Mouse (Mus musculus): Measurements from ENCODE around the gene Tbxa2r.

Tbxa2r gene

GRCm38 (mm10) chr10:81305663-81306062 lies 22.9 kb upstream of the Tbxa2r start:
- POLR2A ChIA-PET = interaction anchor here (0.7 to 8.6 kb wide), 26 partner anchors 8 to 201 kb away, joined by 3 to 79 read pairs (median 5); partner anchors contain the start of genes Pip5k1c (in 4 of the 4), Cactin (in 3 of the 4) and Tjp3 (in 2 of the 4)
- CTCF ChIA-PET = interaction anchor here (0.7 to 8.6 kb wide), 58 partner anchors 8 to 882 kb away, joined by 3 to 263 read pairs (median 5); partner anchors contain the start of genes Pip5k1c (in 4 of the 4), Cactin (in 3 of the 4), Tjp3 (in 3 of the 4) and Hmg20b (in 2 of the 4)

- ChIA-PET CTCF (interaction anchor here (0.7 to 8.6 kb wide), 21 partner anchors 8 to 85 kb away, joined by 3 to 263 read pairs (median 9); partner anchors contain the start of genes Pip5k1c (in 3 of the 4), Tjp3 (in 2 of the 4), Cactin (in 1 of the 4) and Gipc3 (in 1 of the 4)), POLR2A (interaction anchor here (0.6 to 8.6 kb wide), 15 partner anchors 10 to 201 kb away, joined by 3 to 79 read pairs (median 6); partner anchors contain the start of genes Cactin (in 3 of the 4), Pip5k1c (in 2 of the 4) and Tjp3 (in 1 of the 4))
These were observed 22.3 kb upstream of the Tbxa2r start for GRCm38 (mm10) chr10:81306173-81306668.

GRCm38 (mm10) chr10:81306837-81307682 lies 21.5 kb upstream of the Tbxa2r start:
- ChIA-PET POLR2A (interaction anchor here (0.6 to 8.6 kb wide), 10 partner anchors 9 to 42 kb away, joined by 3 to 79 read pairs (median 5); partner anchors contain the start of genes Pip5k1c (in 3 of the 4), Cactin (in 2 of the 4) and Tjp3 (in 1 of the 4)), CTCF (interaction anchor here (0.5 to 8.6 kb wide), 13 partner anchors 9 to 109 kb away, joined by 3 to 263 read pairs (median 5); partner anchors contain the start of genes Tjp3 (in 3 of the 4), Pip5k1c (in 2 of the 4) and Cactin (in 1 of the 4))

- POLR2A ChIA-PET = interaction anchor here in 2 of 4 experiments (1.5 to 9.8 kb wide), 4 partner anchors 11 to 16 kb away, joined by 6 to 85 read pairs (median 10); partner anchors contain the start of genes Cactin (in 2 of the 2), Pip5k1c (in 1 of the 2) and Tjp3 (in 1 of the 2)
- CTCF ChIA-PET = interaction anchor here in 1 of 4 experiments (1.2 to 3.4 kb wide), 3 partner anchors 17 to 32 kb away, joined by 3 to 14 read pairs (median 4); partner anchors contain the start of genes Pip5k1c and Tjp3
These were observed 19.0 kb upstream of the Tbxa2r start for GRCm38 (mm10) chr10:81309571-81309970.

GRCm38 (mm10) chr10:81313581-81313980 lies 14.9 kb upstream of the Tbxa2r start:
- ChIA-PET CTCF (interaction anchor here in 2 of 4 experiments (0.6 to 1.7 kb wide), 3 partner anchors 8 to 50 kb away, joined by 3 to 10 read pairs (median 3); no protein-coding TSS in a partner anchor), POLR2A (interaction anchor here in 3 of 4 experiments (0.9 to 9.8 kb wide), 5 partner anchors 8 to 21 kb away, joined by 3 to 85 read pairs (median 3); partner anchors contain the start of genes Pip5k1c (in 3 of the 3) and Tjp3 (in 1 of the 3))

- POLR2A ChIA-PET = interaction anchor here in 3 of 4 experiments (1.0 to 9.8 kb wide), 6 partner anchors 9 to 123 kb away, joined by 3 to 85 read pairs (median 4); partner anchors contain the start of genes Pip5k1c (in 2 of the 3) and Tjp3 (in 1 of the 3)
- CTCF ChIA-PET = interaction anchor here in 3 of 4 experiments (0.6 to 4.5 kb wide), 5 partner anchors 8 to 50 kb away, joined by 3 to 85 read pairs (median 3); partner anchors contain the start of genes Pip5k1c (in 1 of the 3) and Tjp3 (in 1 of the 3)
These were observed 14.3 kb upstream of the Tbxa2r start for GRCm38 (mm10) chr10:81314201-81314600.

GRCm38 (mm10) chr10:81315587-81315986 lies 12.9 kb upstream of the Tbxa2r start:
- POLR2A ChIA-PET = interaction anchor here in 3 of 4 experiments (0.6 to 9.8 kb wide), 7 partner anchors 9 to 191 kb away, joined by 4 to 85 read pairs (median 12); partner anchors contain the start of genes Pip5k1c (in 1 of the 3) and Tjp3 (in 1 of the 3)
- CTCF ChIA-PET = interaction anchor here in 3 of 4 experiments (0.9 to 4.5 kb wide), 5 partner anchors 10 to 23 kb away, joined by 3 to 85 read pairs (median 6); partner anchors contain the start of genes Pip5k1c (in 2 of the 3) and Tjp3 (in 1 of the 3)

- POLR2A ChIA-PET = interaction anchor here in 3 of 4 experiments (0.6 to 9.8 kb wide), 51 partner anchors 9 to 1306 kb away, joined by 3 to 85 read pairs (median 4); partner anchors contain the start of genes Pip5k1c (in 3 of the 3), Tjp3 (in 2 of the 3), 1190007I07Rik (in 1 of the 3) and Csnk1g2 (in 1 of the 3)
- CTCF ChIA-PET = interaction anchor here (0.6 to 4.5 kb wide), 39 partner anchors 9 to 355 kb away, joined by 3 to 85 read pairs (median 4); partner anchors contain the start of genes Pip5k1c (in 4 of the 4), Tjp3 (in 3 of the 4), Celf5 (in 2 of the 4) and Atcay (in 1 of the 4)
These were observed 12.0 kb upstream of the Tbxa2r start for GRCm38 (mm10) chr10:81316338-81317060.

- ChIA-PET CTCF (interaction anchor here (0.5 to 4.5 kb wide), 44 partner anchors 10 to 356 kb away, joined by 3 to 85 read pairs (median 4); partner anchors contain the start of genes Pip5k1c (in 4 of the 4), Tjp3 (in 3 of the 4), Celf5 (in 2 of the 4) and Atcay (in 1 of the 4)), POLR2A (interaction anchor here in 3 of 4 experiments (0.6 to 9.8 kb wide), 60 partner anchors 9 to 1306 kb away, joined by 3 to 85 read pairs (median 4); partner anchors contain the start of genes Pip5k1c (in 3 of the 3), Tjp3 (in 2 of the 3), 1190007I07Rik (in 1 of the 3) and 4930404N11Rik (in 1 of the 3))
These were observed 11.3 kb upstream of the Tbxa2r start for GRCm38 (mm10) chr10:81317273-81317672.

- CTCF ChIA-PET = interaction anchor here in 2 of 4 experiments (1.0 to 4.5 kb wide), 6 partner anchors 13 to 29 kb away, joined by 3 to 85 read pairs (median 24); partner anchors contain the start of genes Pip5k1c (in 2 of the 2) and Tjp3 (in 1 of the 2)
- POLR2A ChIA-PET = interaction anchor here in 2 of 4 experiments (1.0 to 9.8 kb wide), 14 partner anchors 13 to 125 kb away, joined by 3 to 89 read pairs (median 19); partner anchors contain the start of genes Pip5k1c (in 2 of the 2), Tjp3 (in 2 of the 2), Apba3 (in 1 of the 2) and Mrpl54 (in 1 of the 2)
These were observed 9.8 kb upstream of the Tbxa2r start for GRCm38 (mm10) chr10:81318589-81319329.

- POLR2A ChIA-PET = interaction anchor here in 3 of 4 experiments (1.0 to 3.3 kb wide), 22 partner anchors 9 to 126 kb away, joined by 3 to 89 read pairs (median 14); partner anchors contain the start of genes Pip5k1c (in 3 of the 3), Tjp3 (in 2 of the 3), Apba3 (in 1 of the 3) and Gipc3 (in 1 of the 3)
- CTCF ChIA-PET = interaction anchor here in 2 of 4 experiments (1.0 to 2.9 kb wide), 6 partner anchors 22 to 78 kb away, joined by 3 to 57 read pairs (median 18); partner anchors contain the start of genes Pip5k1c (in 2 of the 2) and Tjp3 (in 1 of the 2)
These were observed 9.2 kb upstream of the Tbxa2r start for GRCm38 (mm10) chr10:81319330-81319699.

GRCm38 (mm10) chr10:81319741-81320549 lies 8.6 kb upstream of the Tbxa2r start:
- ChIA-PET CTCF (interaction anchor here (0.7 to 2.9 kb wide), 43 partner anchors 10 to 302 kb away, joined by 3 to 57 read pairs (median 4); partner anchors contain the start of genes Pip5k1c (in 3 of the 4), Hmg20b (in 2 of the 4), Tjp3 (in 2 of the 4) and Celf5 (in 1 of the 4)), POLR2A (interaction anchor here (0.5 to 3.3 kb wide), 133 partner anchors 10 to 1267 kb away, joined by 3 to 89 read pairs (median 5); partner anchors contain the start of genes Pip5k1c (in 4 of the 4), Fzr1 (in 3 of the 4), 4930404N11Rik (in 2 of the 4) and Dohh (in 2 of the 4))

GRCm38 (mm10) chr10:81320550-81321347 lies 7.8 kb upstream of the Tbxa2r start, which contains the start of gene Cactin:
TSS of gene Cactin (plus strand) at chr10:81321103.
- ChIA-PET POLR2A (interaction anchor here (0.5 to 3.3 kb wide), 144 partner anchors 9 to 1267 kb away, joined by 3 to 89 read pairs (median 5); partner anchors contain the start of genes Pip5k1c (in 4 of the 4), Fzr1 (in 3 of the 4), 4930404N11Rik (in 2 of the 4) and Atcay (in 2 of the 4)), CTCF (interaction anchor here (0.5 to 2.9 kb wide), 49 partner anchors 9 to 577 kb away, joined by 3 to 57 read pairs (median 4); partner anchors contain the start of genes Pip5k1c (in 3 of the 4), Hmg20b (in 2 of the 4), Tjp3 (in 2 of the 4) and Celf5 (in 1 of the 4))
